Mouse (Mus musculus) lung, embryonic 15.5 days (tissue): ENCODE measurements around the gene Fam229a. TPM values are rescaled to one million over a fixed set of nuclear protein-coding genes. Genes with fewer than 3 reads are reported as not detected.
A peak's percentile ranks its signal among the peaks of the same experiment; 100 is the strongest.
"Not testable (repeated sequence)": the region's sequence is repeated elsewhere in the genome, so short reads cannot be mapped to it uniquely, and the experiment has no call there.

Experiments used
- ATAC-seq: fragments of 200-750 bp; cut with Nextera tagmentation; 2 replicates; pipeline ENCODE4 v1.8.0; 2017; ENCODE audit warnings: moderate number of reproducible peaks, borderline replicate concordance; ENCODE audit not compliant: low FRiP score, low TSS enrichment; ENCODE audit errors: extremely low read depth
- H3K27ac ChIP-seq: fragments of 300-500 bp; sonication (generic); 2 replicates; pipeline ENCODE4 v1.5.1; 2015; ENCODE audit warnings: moderate library complexity, mild to moderate bottlenecking, inconsistent platforms
- H3K27me3 ChIP-seq: fragments of 300-500 bp; sonication (generic); 2 replicates; pipeline ENCODE4 v1.6.1; 2015; ENCODE audit warnings: inconsistent platforms
- H3K36me3 ChIP-seq: fragments of 300-500 bp; sonication (generic); 2 replicates; pipeline ENCODE4 v1.6.1; 2015; ENCODE audit warnings: inconsistent platforms
- H3K4me1 ChIP-seq: fragments of 300-500 bp; sonication (generic); 2 replicates; pipeline ENCODE4 v1.6.1; 2015; ENCODE audit warnings: inconsistent platforms
- H3K4me2 ChIP-seq: fragments of 300-500 bp; sonication (generic); 2 replicates; pipeline ENCODE4 v1.6.1; 2015; ENCODE audit warnings: inconsistent platforms, mild to moderate bottlenecking, moderate library complexity
- H3K4me3 ChIP-seq: fragments of 300-500 bp; sonication (generic); 2 replicates; pipeline ENCODE4 v1.5.1; 2015; ENCODE audit warnings: mild to moderate bottlenecking, inconsistent platforms
- H3K9ac ChIP-seq: fragments of 300-500 bp; sonication (generic); 2 replicates; pipeline ENCODE4 v1.6.1; 2015; ENCODE audit warnings: inconsistent platforms
- H3K9me3 ChIP-seq: fragments of 300-500 bp; sonication (generic); 2 replicates; pipeline ENCODE4 v1.6.1; 2016; ENCODE audit warnings: inconsistent platforms
- WGBS: fragments of 180-500 bp; shearing (Covaris S2); methylation state at CpG from one replicate; pipeline ENCODE4 v1.1.7; 2015; 5-methylcytosine and 5-hydroxymethylcytosine counted together
- polyA plus RNA-seq: library from polyadenylated mRNA; unstranded; fragments of >200 nt; fragmentation: Nextera tagmentation; extraction: Ambion mirVana; gene quantifications from 2 replicates; pipeline ENCODE4 v1.2.1, GENCODE M21; 2015

Fam229a gene
- polyA plus RNA-seq, 1 experiment from 2014 or later, result not detected

DNA sequence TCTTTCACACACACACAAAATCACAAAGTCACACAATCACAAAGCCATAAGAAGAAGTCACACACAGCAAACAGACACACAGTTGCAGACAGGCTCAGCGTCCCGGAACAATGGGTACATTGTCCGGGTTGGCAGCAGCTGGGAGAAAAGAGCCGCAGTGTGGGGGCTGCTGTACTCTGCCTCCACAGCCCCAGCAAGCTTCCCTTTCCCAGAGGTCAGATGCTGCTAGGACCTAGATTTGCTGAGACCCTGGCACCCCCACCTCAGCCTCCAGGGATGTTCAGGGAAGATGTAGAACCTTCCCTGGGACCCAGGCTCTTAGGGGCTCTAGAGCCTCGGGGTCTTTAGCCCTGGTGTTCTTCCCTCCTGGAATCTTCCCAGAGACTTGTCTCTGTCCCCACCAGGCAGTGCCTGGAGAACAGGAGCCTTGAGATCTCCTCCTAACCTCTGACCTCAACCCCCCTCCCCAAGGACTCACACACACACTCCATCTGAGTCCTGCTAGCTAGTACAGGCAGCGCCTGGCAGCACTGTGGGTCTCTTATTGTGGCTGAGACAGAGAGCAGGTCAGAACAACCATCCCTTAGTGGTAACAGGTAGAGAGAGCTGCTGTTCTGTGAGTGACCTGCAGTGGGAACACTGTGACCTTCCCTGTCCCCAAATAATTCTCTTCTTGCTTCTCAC, 20.6 kb downstream of the Fam229a start:
- Histone ChIP-seq H3K4me2 (no peak overlapping the region), H3K9ac (no peak overlapping the region), H3K27ac (no peak overlapping the region), H3K4me3 (no peak overlapping the region), H3K9me3 (no peaks in the 10 kb centered on the region), H3K27me3 (no peaks in the 10 kb centered on the region), H3K4me1 (peaks cover 51% of the 10 kb centered on the region), H3K36me3 (peaks cover 11% of the 10 kb centered on the region)
- no peak for ATAC-seq
- 52% methylated on average over 6 of the region's 6 CpGs for WGBS

DNA sequence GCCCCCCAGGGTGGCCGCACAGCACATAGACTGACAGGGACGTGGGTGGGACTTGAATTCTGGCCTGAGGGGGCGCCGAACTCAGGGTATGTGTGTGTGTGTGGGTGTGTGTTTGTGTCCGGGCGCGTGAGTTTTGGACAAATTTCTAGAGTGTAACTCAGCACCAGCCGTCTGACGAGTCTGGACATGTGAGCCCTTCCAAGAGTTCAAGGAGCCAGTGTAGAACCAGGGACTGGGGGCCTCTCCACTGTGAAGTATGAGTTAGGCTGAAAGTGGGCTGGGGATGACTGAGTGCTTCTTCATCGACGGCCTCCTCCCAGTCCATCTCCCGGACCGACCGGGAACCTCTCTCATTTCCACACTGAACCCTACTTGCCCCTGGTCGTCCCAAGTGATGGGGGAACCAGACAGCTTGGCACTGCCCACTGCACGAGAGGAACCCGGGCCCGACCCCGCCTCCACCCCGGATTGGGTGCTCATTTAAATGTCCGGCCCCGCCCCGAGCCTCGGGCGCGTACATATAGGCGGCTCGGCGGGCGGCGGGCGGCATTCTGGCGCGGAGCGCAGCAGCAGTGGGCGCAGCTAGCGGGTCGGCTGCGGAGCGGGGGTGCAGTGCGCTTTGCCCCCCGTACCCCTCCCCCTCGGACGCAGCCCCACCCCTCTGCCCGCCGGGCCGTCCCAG, 22.2 kb downstream of the Fam229a start, which contains the start of gene Marcksl1:
Gene Marcksl1 (plus strand): TSS at position 496 of the 682 bp plus-strand sequence.
- WGBS, result 4% methylated on average over 47 of the region's 47 CpGs
- peaks cover 25% of the 10 kb centered on the region for H3K36me3 ChIP-seq
- peaks cover 60% of the 10 kb centered on the region for H3K4me1 ChIP-seq
- peak within 1 kb of the TSS; percentile 95 for H3K4me3 ChIP-seq
- no peaks in the 10 kb centered on the region for H3K27me3 ChIP-seq
- H3K4me2 ChIP-seq, result peak within 1 kb of the TSS; percentile 80
- H3K27ac ChIP-seq, result peak within 1 kb of the TSS; percentile 95
- peak within 1 kb of the TSS; percentile 99 for H3K9ac ChIP-seq
- ATAC-seq, result peak; percentile 92
- no peaks in the 10 kb centered on the region for H3K9me3 ChIP-seq

DNA sequence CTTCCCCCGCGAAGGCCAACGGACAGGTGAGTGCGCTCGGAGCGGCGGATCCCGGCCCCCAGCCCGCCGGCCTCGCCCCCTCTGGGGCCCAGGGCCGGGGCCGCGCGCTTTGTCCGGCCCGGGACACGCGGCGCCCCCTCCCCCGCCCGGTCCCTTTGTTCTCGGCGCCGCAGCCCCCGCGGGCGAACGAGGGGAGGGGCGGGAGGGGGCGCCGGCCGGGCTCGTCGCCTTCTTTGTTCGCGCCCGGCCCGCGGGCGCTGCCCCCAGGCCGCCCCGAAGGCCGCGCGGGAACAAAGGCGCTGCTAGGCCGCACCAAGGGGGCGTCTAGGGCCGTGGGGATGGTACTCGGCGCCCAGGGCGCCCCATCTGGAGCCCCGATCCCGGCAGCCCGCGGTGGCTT, 22.9 kb downstream of the Fam229a start:
- ATAC-seq, result peak; percentile 17
- peaks cover 31% of the 10 kb centered on the region for H3K36me3 ChIP-seq
- H3K4me2 ChIP-seq, result peak overlapping the region; percentile 80
- 1% methylated on average over 37 of the region's 57 CpGs for WGBS
- H3K4me1 ChIP-seq, result peaks cover 58% of the 10 kb centered on the region
- peak overlapping the region; percentile 95 for H3K27ac ChIP-seq
- peak overlapping the region; percentile 99 for H3K9ac ChIP-seq
- H3K4me3 ChIP-seq, result peak overlapping the region; percentile 95
- H3K27me3 ChIP-seq, result no peaks in the 10 kb centered on the region
- H3K9me3 ChIP-seq, result no peaks in the 10 kb centered on the region

DNA sequence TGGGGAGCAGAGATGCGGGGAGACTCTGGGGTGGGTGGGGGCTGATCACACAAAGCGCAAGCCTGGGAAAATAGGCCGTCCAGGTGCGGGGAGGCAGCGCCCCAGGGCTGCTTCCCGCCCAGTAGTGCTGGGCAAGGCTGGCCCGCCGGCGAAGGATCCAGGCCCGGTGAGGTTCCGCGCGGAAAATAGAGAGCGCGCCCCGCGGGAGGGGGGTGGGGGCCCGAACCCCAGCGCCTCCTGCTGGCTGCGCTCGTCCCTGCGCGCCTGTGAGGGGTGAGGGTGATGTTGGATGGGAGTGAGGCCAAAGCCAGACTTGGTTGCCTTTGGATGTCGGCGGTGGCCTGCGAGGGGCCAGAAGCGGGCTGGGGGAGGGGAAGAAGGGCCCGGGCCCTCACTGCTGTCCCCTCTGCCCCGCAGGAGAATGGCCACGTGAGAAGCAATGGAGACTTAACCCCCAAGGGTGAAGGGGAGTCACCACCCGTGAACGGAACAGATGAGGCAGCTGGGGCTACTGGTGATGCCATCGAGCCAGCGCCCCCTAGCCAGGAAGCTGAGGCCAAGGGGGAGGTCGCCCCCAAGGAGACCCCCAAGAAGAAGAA, 23.4 kb downstream of the Fam229a start:
- H3K9me3 ChIP-seq, result no peaks in the 10 kb centered on the region
- 0% methylated on average over 35 of the region's 35 CpGs for WGBS
- H3K4me3 ChIP-seq, result peak overlapping the region; percentile 95
- H3K27me3 ChIP-seq, result no peaks in the 10 kb centered on the region
- H3K36me3 ChIP-seq, result peaks cover 31% of the 10 kb centered on the region
- H3K9ac ChIP-seq, result peak overlapping the region; percentile 99
- H3K27ac ChIP-seq, result peak overlapping the region; percentile 95
- peak; percentile 50 for ATAC-seq
- peaks cover 53% of the 10 kb centered on the region for H3K4me1 ChIP-seq
- H3K4me2 ChIP-seq, result peak overlapping the region; percentile 80

DNA sequence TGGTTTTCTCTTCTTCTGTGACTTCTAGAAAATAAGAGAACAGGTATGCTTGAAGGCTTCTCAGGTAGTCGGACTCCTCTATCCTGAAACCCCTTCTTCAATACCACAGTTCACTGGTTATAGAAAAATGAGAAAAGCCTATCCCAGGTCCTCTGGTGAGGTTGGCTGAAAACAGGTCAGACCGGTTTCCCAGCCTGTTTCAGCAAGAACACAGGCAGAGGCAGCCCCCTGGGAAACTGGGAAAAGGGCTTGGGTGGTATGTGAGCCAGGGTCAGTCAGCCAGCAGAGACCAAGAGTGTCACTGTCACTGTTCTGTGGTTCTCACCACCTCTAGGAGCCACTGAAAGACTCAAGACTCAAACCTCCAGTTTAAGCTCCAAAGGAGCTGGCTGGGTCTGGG, 25.9 kb downstream of the Fam229a start:
- Histone ChIP-seq H3K4me3 (no peak overlapping the region), H3K4me1 (peaks cover 33% of the 10 kb centered on the region), H3K27ac (peak overlapping the region; percentile 79), H3K4me2 (peak overlapping the region; percentile 23; the same call in 1 of the 2 replicates), H3K36me3 (peaks cover 53% of the 10 kb centered on the region), H3K9ac (no peak overlapping the region), H3K27me3 (no peaks in the 10 kb centered on the region), H3K9me3 (no peaks in the 10 kb centered on the region)
- 27% methylated on average over 2 of the region's 2 CpGs for WGBS
- no peak for ATAC-seq

DNA sequence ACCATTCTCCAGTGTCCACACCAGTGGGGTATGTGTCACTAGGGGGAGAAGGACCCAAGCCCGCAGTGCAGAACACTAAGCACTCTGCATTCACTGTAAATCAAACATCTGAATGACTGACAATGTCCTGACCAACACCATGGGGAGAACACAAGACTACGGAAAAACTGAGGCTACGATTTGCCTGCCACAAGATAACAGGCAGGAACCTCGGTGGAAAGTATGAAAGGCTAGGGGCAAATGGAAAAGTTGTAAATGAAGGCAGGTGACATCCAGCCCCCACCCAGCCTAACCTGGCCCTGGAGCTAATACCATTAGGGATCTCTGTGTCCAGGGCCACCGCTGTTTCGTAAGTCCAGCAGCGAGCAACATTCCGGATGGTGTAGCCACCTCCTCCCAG, 27.5 kb downstream of the Fam229a start:
- H3K9ac ChIP-seq, result no peak overlapping the region
- no peak overlapping the region for H3K27ac ChIP-seq
- no peak for ATAC-seq
- H3K36me3 ChIP-seq, result peaks cover 68% of the 10 kb centered on the region
- H3K4me1 ChIP-seq, result peaks cover 25% of the 10 kb centered on the region
- no peaks in the 10 kb centered on the region for H3K9me3 ChIP-seq
- 85% methylated on average over 8 of the region's 8 CpGs for WGBS
- H3K4me3 ChIP-seq, result no peak overlapping the region
- H3K4me2 ChIP-seq, result no peak overlapping the region
- H3K27me3 ChIP-seq, result no peaks in the 10 kb centered on the region

DNA sequence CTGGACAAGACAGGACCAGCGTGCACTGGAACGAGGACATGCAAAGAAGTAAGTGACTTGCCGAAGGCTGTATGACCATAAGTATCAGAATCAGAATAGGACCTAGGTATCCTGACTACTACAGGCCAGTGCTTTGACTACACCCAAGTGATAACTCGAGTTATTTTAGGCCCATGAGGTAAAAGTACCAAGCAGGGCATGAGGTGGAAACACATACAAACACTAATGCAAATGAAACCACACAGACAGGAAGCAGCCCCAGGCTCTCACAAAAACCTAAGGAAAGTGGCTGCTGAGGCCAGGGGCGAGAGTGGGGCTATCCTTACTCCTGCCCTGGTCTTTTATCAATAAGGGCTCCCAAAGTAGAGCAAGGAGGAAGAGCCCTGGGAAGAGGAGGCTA, 34.3 kb downstream of the Fam229a start:
- H3K4me1 ChIP-seq, result no peaks in the 10 kb centered on the region
- H3K36me3 ChIP-seq, result peaks cover 85% of the 10 kb centered on the region
- H3K4me2 ChIP-seq, result no peak overlapping the region
- 91% methylated on average over 5 of the region's 5 CpGs for WGBS
- H3K4me3 ChIP-seq, result no peak overlapping the region
- ATAC-seq, result no peak
- no peak overlapping the region for H3K27ac ChIP-seq
- no peaks in the 10 kb centered on the region for H3K27me3 ChIP-seq
- no peak overlapping the region for H3K9ac ChIP-seq
- H3K9me3 ChIP-seq, result no peaks in the 10 kb centered on the region

DNA sequence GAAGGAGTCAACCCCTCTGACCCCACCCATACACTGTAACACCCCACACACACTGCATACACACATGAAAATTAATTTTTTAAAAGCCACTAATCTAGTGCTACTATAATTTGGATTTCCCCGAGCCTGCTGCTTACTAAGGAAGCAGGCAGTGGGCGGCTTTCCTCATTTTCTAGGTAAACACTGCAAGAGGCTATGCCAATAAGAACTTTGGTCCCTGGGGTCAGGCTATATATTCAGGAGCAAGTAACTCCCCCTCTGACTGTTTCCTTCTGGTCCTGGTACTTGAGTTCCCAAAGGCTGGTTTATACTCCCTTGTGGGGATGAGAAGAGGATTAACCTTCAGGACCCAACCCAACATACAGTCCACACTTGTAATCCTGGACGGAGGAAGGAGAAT, 34.9 kb downstream of the Fam229a start:
- WGBS, result 82% methylated on average over 3 of the region's 3 CpGs
- Histone ChIP-seq H3K4me1 (no peaks in the 10 kb centered on the region), H3K27me3 (no peaks in the 10 kb centered on the region), H3K4me3 (no peak overlapping the region), H3K9ac (no peak overlapping the region), H3K36me3 (peaks cover 83% of the 10 kb centered on the region), H3K4me2 (no peak overlapping the region), H3K9me3 (no peaks in the 10 kb centered on the region), H3K27ac (no peak overlapping the region)
- ATAC-seq, result no peak

DNA sequence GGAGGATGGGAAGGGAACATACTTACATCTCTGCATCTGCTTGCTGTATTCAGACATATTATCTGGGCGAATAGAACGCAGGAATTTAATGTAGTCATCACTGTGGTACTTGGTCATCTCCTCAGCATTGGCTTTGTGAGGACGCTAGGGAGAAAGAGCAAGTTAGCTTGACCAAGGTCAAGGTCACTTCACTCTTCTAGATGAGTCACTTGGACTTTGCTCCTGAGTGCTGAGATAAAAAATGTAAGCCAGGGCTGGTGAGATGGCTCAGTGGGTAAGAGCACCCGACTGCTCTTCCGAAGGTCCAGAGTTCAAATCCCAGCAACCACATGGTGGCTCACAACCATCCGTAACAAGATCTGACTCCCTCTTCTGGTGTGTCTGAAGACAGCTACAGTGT, 37.9 kb downstream of the Fam229a start:
- H3K27ac ChIP-seq, H3K4me1 ChIP-seq, H3K27me3 ChIP-seq, H3K9ac ChIP-seq, H3K4me3 ChIP-seq, ATAC-seq, H3K9me3 ChIP-seq, H3K4me2 ChIP-seq: not testable (repeated sequence)
- peaks cover 77% of the 10 kb centered on the region for H3K36me3 ChIP-seq
- 93% methylated on average over 6 of the region's 6 CpGs for WGBS

DNA sequence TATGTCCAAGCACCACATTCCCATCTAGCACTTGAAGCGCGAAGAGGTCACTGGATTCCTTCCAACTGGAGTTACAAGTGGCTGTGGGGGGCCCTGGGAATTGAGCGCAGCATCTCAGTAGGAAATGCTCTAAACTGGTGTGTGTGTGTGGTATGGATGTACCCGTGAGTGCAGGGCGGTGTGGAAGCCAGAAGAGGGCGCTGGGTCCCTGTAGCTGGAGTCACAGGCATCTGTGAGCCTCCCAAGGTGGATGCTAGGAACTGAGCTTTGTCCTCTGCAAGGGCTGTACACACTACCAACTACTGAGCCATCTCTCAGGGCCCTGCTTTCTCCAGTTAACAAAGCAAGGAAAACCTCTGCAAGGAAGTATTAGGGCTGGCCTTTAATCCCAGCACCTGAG, 49.0 kb downstream of the Fam229a start:
- no peak overlapping the region for H3K27ac ChIP-seq
- WGBS, result 89% methylated on average over 6 of the region's 6 CpGs
- peaks cover 17% of the 10 kb centered on the region for H3K4me1 ChIP-seq
- H3K4me2 ChIP-seq, result no peak overlapping the region
- no peak overlapping the region for H3K9ac ChIP-seq
- no peaks in the 10 kb centered on the region for H3K27me3 ChIP-seq
- no peaks in the 10 kb centered on the region for H3K9me3 ChIP-seq
- H3K36me3 ChIP-seq, result peaks cover 26% of the 10 kb centered on the region
- H3K4me3 ChIP-seq, result no peak overlapping the region
- ATAC-seq, result no peak
